ENCODE assay signal across 14 mouse cellular contexts in genomic region chr7:112320052-112320730, GRCm38 (mm10).
DNase-seq lines count a peak whose midpoint lies in the region; ATAC-seq and TF ChIP-seq lines count a peak whose summit lies in the region.
"Had no signal": no experiment of that assay in that cellular context is flagged by ENCODE, and none has a peak within 500 bp of the region (broad histone marks: within the 10 kb centered on the region; RNA-seq: fewer than 3 reads in every experiment).

No protein-coding gene starts in this region.

- peaks cover 46% of the 10 kb centered on the region for H3K4me1 ChIP-seq in small intestine, adult 2 months (ENCODE audit: control insufficient read depth, insufficient read depth, insufficient read length, low read length)
- H3K4me1 ChIP-seq: midbrain, embryonic 10.5 days had no signal

- TF ChIP-seq POLR2A in small intestine, adult 2 months (IDR thresholded peaks at IDR 0.05; ENCODE audit: low read depth, low read length) = no peak

- TF ChIP-seq CTCF in small intestine, adult 2 months (IDR thresholded peaks at IDR 0.05; ENCODE audit: extremely low read depth, insufficient read length, insufficient replicate concordance, low read depth, low read length) = no peak

- peaks cover 52% of the 10 kb centered on the region for H3K36me3 ChIP-seq in small intestine, adult 2 months (ENCODE audit: control insufficient read depth, insufficient read depth, low read length)
- H3K36me3 ChIP-seq: limb, embryonic 15.5 days; midbrain, embryonic 10.5 days had no signal

- peak overlapping the region; percentile 23 for H3K27ac ChIP-seq in small intestine, adult 2 months (ENCODE audit: insufficient read depth, low read depth, low read length)
- H3K27ac ChIP-seq: forebrain, embryonic 13.5 days; gastrocnemius, adult 2 months; limb, embryonic 15.5 days; midbrain, embryonic 10.5 days had no signal

- no peak; the same call in 1 of the 2 replicates for ATAC-seq in cerebellum, adult (ENCODE audit: insufficient number of reproducible peaks, low FRiP score, low TSS enrichment)
- ATAC-seq: forebrain, embryonic 13.5 days had no signal

- WGBS in small intestine, adult 2 months = 36% methylated on average over 3 of the region's 3 CpGs

- no peak overlapping the region for H3K4me3 ChIP-seq in small intestine, adult 2 months (ENCODE audit: low read depth, low read length)
- H3K4me3 ChIP-seq: forebrain, embryonic 13.5 days; gastrocnemius, adult 2 months; limb, embryonic 15.5 days; midbrain, embryonic 10.5 days had no signal

- H3K27me3 ChIP-seq in small intestine, adult 2 months (ENCODE audit: control insufficient read depth, insufficient read depth, low read length) = no peaks in the 10 kb centered on the region
- H3K27me3 ChIP-seq: forebrain, embryonic 13.5 days had no signal

- peak; percentile 44 for DNase-seq in cerebellum, adult 11 months
- DNase-seq in kidney, adult 11 months = peak; percentile 61
- DNase-seq in kidney, postnatal 10 days = no peak
- peak; percentile 68 for DNase-seq in kidney, adult 9 months
- DNase-seq in right cerebral cortex, adult 2 months (ENCODE audit: low spot score in 2 of 2) = no peak
- no peak for DNase-seq in retina, postnatal 1 day
- DNase-seq: adrenal gland, adult 2 months; thymus, postnatal 4 days had no signal

Comparison
In these comparisons a context has a peak if more than half of its experiments do, and no peak if none do; other contexts are left out.
1. DNase-seq: peak in cerebellum, adult 11 months (single experiment), kidney, adult 11 months (single experiment) and kidney, adult 9 months (single experiment); none in kidney, postnatal 10 days (single experiment), right cerebral cortex, adult 2 months (0 of 2) and retina, postnatal 1 day (single experiment).